Mouse (Mus musculus) megakaryocyte progenitor cell, adult 5-6 weeks (primary cell): ENCODE data around the gene Nostrin. TPM values are rescaled to one million over a fixed set of nuclear protein-coding genes. Genes with fewer than 3 reads are reported as not detected.

ENCODE experiments used
- ATAC-seq: replicated peaks from 2 replicates; pipeline ENCODE4 v1.8.0; 2016; ENCODE audit warnings: mild to moderate bottlenecking, moderate TSS enrichment, inconsistent platforms; ENCODE audit not compliant: poor library complexity
- total RNA-seq, 2 experiments: library from RNA; stranded (forward) in 1 of 2; stranded (reverse) in 1 of 2; fragments of 157-497, 149-512 nt in 1 of 2; fragments of 200-1000 nt in 1 of 2; gene quantifications; 2 replicates each; pipeline versions ENCODE4 v1.2.3 to v1.2.4; 2015 to 2017

The Nostrin gene
- total RNA-seq, 2 experiments from 2014 or later: 4.4 to 8.5 TPM

DNA sequence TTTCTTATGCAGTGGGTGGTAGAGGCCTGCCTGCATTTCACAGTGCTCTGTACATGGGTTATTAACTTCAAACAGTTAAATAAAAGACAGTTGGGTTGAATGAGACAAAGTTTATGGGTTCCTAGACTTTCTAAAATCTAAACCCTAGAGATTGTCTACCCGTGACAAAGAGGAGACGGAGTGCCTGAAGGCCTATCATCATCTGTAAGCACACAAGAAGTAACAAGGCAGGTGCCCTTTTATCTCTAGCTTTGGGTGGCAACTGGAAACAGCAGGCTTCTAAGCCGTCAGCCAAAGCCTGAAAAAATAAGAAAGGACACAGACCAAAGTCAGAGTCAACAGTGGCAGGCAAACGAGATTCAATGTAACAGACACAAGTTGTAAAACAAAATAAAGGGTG, 53.6 kb downstream of the Nostrin start:
- no peak; the same call in 1 of the 2 replicates for ATAC-seq

DNA sequence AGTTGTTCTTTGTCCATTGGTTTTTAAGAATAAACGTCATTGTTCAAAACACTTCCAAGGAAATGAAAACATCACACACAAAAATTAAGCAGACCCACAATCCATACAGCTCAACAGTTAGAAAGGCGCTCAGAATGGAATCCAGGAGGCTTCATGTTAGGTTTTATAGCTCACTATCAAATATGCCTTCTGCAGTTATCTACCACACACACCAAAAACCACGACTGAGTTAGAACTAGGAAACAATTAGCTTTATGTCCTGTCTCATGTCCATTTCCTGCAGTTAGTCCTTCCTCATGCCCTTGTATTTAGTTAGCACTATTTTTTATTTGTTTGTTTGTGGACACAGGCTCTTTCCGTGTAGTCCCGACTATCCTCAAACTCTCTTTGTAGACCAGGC, 55.5 kb downstream of the Nostrin start:
- peak; percentile 70 for ATAC-seq

DNA sequence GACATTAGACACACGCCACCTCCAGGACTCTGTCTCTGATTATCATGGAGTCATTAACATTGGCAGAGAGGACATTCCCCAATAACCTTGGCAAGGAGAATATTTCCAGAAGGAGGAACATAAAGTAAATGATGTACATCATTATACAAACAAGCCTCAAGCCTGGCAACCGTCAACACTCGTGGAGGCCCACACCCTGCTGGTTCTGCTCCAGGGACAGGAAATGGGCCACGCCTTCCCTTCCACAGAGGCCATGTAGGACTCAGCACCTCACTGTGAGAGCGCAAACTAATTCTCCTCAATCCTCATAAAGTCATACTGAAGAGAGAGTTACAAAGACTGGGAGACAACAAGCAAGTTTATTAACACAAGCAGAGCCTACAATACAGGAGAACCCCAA, 58.0 kb downstream of the Nostrin start:
- ATAC-seq: no peak

DNA sequence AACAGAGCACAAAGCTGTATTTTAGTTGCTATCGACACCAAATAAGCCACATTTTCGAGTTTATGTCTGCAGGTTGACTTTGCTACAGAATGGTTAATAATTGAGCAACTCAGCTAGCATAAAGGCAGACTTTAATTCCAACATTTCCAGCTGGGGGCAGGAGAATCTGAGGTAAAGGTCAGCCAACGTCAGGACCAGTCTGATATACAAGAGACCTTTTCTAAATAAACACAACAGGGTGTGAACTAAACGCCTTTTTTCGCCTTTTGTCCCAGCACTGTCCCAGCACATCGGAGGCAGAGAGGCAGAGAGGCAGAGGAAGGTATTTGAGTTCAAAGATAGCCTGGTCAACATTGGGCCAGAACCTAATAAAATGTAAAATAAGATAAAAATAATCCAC, 69.6 kb downstream of the Nostrin start:
- no peak for ATAC-seq

DNA sequence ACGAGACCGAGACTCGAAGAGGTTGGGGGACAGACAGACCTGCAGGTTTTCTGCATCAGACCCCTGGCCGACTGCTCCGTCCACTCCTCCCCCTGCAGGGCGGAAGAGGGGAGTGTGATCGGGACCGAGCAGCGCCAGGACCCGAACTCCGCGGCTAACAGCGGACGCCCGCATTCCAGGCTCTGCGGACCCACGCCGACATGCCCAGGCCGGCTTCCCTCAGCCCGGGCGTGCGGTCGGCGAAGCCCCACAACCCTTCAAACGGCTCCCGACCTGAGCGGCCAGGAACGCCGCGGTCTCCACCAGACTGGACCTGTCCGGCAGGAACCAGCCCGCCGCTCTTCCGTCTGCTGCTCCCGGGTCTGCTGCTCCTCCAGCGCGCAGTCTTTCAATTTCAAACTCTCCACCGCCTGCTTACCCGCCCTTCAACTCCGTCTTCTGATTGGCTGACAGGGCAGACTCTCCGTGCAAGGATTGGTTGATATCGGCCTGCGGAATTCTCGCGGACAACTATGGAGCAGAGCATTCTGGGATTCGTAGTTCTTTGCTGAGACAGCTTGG, 70.3 kb downstream of the Nostrin start, which contains the start of gene Spc25:
Gene Spc25 (minus strand): TSS at position 404 of the 561 bp plus-strand sequence.
- peak; percentile 98 for ATAC-seq

DNA sequence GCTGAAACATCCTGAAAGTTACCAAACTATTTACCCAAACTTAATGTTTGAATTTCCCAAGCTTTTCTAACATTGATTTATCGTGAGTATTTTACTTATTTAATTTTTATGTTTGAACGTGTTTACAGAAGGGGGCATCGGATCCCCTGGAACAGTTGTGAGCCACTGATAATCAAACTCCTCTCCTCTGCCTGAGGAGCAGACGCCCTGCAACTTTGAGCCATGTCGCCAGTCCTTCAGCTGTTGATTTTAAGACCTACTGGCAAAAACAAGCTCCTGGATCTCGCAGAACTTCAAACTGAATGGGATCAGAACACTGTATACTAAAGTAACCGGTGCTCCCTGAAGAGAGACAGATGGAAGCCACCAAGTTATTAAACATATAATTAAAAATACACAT, 70.9 kb downstream of the Nostrin start:
- ATAC-seq: peak; percentile 33

DNA sequence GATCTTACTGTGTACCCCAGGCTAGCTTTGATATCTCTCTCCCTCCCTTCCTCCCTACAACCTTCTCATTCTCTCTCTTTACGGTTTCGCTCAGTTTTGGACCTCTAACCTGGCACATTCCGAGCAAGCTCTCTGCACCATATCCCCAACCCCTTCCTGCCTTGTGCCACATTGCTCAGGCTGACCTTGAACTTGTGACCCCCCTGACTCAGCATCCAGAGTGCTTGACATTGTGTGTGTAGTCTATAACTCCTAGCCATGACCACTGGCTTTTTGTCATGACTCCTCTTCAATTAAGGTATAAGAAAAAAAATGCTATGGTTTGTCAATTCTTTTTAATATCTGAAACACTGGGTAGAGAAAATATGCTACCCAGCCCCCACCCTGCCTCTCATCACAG, 74.1 kb downstream of the Nostrin start:
- no peak for ATAC-seq

DNA sequence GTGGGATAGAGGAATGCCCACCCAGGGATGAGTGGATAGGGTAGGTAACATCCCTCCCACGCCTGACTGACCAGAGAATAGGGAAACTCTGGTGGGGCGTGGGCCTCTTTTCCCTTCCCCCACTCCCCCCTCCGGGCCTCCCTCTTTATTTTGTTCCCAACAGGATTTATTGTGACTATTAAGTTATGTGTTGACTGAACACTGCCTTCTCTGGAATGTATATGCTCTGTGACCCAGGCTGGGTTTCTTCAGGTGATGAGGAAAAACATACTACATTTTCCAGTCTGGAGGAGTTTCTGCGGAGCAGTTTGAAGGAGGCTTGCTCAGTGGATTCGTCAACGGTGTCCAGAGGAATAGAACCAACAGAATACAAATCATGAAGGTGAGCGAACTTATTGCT, 75.2 kb downstream of the Nostrin start, which contains the start of gene G6pc2:
Gene G6pc2 (plus strand): TSS at position 301 of the 400 bp plus-strand sequence.
- ATAC-seq: no peak

DNA sequence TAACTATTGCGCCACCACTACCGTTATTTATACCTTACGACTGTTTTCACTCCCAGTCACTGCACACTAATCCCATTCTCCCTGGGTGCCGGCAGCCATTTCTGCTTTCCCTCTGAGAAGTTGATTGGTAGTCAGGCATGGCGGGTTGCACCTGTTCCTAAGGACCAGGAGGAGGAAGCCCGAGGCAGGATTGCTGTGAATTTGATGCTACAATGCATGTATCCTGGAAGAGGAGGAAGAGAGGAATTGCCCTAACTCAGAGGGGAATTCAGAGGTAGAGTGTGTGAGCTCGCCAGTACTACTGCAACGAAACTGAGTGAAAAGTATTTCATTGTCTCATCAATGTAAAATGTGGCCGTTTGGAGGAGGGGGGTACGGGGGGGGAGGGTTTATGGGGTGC, 77.1 kb downstream of the Nostrin start:
- no peak for ATAC-seq

DNA sequence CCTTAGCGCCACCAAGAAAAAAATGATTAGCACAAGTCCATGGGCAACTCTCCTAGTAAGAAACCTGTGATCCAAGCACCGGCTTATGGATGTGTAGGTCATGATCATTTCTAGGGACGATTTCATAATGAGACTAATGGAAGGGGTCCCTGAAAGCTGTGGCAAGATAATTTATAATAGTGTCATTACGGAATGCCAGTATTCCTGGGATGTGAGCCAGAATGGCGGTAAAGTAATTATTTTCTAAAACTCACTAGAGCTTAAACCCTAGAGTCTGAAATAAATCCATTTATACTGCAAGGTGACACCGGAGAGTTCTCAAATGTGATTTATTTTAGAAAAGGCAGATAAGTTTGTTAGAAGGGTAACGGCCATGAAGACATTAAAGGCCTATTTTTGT, 79.6 kb downstream of the Nostrin start:
- ATAC-seq: no peak

DNA sequence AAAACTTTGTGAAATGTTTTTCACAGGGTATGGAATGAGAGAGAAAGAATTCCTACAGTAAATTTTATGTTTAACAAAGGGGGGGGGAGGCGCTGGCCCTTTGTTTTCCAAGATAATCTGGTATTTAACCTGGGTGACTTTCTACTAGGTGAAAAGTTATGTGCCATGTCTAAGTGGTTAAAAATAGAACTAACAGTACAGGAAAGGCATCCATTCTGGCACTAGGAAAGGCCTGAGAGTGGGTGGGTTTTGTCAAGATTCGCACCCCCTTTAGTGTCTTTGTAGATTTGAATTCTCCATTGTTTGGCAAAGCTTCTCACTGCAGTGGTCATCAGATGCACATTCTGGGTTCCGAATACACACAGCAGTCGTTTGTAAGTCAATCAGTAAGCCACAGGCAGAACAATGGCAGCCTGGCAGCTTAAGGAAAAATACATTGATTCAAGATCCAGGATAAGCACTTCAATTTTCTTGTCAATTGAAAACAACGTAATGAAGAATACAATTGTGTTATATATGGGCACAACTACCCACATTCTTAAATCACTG, 86.3 kb downstream of the Nostrin start:
- no peak for ATAC-seq

DNA sequence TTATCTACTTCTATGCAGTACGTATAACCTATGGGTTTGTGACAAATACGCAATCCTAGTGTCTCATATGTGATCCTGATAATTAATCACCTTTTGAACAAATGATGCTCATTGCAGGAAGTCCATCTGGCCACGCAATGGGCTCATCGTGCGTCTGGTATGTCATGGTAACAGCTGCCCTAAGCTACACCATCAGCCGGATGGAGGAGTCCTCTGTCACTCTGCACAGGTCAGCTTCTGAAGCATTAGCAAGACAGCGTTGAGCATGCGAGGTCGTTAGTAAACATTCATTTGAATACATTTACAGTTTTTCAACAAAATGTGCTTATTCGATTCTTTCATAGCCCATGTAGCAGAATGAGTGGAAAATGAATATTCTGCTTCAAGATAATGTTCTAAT, 87.2 kb downstream of the Nostrin start:
- ATAC-seq: no peak

DNA sequence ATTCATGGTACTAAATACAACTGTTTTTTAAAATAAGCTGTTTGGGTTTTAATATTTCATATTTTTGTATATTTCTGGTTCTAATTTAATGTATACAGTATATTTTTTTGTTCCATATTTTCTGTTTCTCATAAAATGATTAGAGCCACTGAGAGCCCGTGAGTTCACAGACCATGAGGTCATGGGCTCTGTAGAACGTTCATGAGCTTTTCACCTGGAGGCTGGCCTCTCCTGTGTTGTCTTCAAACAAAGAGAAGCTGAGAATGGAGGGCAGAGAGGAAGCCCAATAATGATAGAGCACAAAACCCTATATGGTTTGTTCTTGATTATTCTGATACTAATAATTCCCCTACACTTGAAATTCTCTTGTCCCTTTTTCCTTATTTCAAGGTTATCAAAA, 89.1 kb downstream of the Nostrin start:
- no peak for ATAC-seq

DNA sequence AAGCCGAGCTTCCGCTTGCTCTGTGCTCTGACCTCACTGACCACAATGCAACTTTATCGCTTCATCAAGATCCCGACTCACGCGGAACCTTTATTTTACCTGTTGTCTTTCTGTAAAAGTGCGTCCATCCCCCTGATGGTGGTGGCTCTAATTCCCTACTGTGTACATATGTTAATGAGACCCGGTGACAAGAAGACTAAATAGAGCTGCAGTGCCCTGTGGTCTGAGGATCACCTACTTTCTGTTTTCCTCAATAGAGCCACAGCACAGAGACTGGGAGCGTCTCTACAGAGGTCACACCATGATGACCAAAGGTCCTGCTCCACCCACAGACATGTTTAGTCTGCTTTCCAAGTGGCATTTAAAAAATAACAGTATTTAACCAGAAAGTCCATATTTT, 91.3 kb downstream of the Nostrin start:
- ATAC-seq: no peak

DNA sequence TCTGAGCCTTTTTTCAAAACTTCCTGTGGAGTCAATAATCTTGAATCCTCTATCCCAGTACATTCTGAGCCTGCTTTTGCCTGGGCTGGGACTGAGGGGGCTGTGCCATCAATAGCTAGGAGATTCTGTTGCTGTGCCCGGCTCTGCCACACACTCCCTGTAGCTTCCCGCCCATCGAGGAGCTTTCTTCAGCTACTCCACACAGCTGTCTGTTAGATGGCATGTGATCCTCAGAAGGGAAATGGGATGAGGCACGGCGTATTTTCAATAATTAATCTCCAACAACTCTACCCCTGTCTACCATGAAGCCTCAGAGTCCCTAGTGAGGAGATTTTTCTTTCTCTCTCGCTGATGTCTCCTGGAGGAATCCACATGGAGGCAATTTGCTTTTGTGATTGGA, 93.0 kb downstream of the Nostrin start:
- no peak for ATAC-seq

DNA sequence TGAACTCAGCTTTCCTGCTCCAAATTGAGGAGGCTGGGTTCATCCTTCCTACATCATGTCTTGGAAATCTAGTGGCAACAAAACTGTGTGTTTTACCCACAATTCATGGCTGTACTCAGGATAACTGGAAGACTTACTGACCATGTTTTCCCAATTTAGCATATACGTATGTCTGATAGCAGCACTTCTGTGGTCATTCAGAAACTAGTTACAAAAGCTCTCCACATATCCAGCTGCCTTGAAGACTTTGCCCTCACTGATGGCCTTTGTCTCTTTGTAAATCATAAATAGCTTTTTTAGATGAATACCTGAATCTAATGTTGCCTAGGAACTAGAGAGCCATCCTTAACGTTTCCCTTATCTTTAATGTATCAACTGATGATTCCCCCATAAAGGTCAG, 94.5 kb downstream of the Nostrin start:
- no peak for ATAC-seq

DNA sequence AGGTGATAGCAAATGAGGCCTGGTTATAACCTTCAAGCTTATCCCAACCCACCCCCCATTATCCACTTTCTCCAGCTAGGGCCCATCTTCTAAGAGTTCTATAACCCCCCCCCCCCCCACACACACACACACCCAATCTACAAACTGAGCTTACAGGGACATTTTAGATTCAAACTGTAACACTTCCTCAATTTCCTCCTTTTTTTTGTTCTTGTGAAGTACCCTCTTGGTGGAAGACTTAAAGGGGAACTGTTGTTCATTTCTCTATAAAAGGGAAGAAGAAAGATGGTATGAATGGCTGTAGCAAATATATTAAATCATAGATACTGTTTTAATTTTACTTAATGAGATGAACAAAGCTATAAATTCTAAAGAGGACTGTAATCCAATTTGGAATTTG, 96.5 kb downstream of the Nostrin start:
- ATAC-seq: peak; percentile 80

DNA sequence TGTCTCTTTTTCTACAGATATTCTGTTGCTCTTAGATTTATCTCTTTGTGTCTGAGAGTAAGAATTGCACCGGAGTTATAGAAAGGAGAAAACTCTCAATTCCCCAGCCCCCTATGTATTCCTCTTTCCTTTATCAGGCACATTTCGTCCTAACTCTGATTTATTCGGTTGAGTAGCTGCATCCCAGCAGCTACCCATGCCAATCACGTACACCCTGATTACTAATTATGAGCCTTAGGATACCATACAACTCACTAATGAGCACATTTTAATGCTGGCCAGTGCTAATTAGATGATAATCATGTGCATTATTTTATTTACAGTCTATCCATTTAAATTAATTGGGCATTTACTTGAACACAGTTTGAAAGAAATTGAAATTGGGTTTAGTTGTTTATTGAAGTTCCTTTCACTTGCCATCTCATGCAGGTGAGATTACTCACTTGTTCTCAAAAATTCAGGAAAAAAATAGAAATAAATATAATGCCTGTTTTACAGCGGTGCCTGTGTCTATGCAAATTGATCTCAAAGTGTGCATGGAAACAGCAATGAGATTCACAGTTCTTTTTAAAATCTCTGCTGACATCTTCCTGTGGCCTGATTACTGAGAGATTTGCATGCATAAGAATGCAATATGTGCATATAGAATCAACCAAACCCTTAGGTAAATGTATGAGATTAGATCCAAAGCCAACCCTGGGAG, 99.5 kb downstream of the Nostrin start:
- ATAC-seq: no peak
